Mouse (Mus musculus): ENCODE results near the gene Glt1d1.

Glt1d1 gene

GRCm38 (mm10) chr5:127631671-127632070, 391 bp upstream of the Glt1d1 start:
- WGBS, result 13% methylated on average over 5 of the region's 5 CpGs

GRCm38 (mm10) chr5:127633188-127633587, 1.1 kb downstream of the Glt1d1 start:
- 37% methylated on average over 4 of the region's 4 CpGs for WGBS

GRCm38 (mm10) chr5:127633666-127634065, 1.6 kb downstream of the Glt1d1 start:
- 87% methylated on average over 7 of the region's 7 CpGs for WGBS

- WGBS, result 81% methylated on average over 4 of the region's 4 CpGs
Observed at GRCm38 (mm10) chr5:127637622-127638021, 5.6 kb downstream of the Glt1d1 start.

GRCm38 (mm10) chr5:127638177-127638576, 6.1 kb downstream of the Glt1d1 start:
- 84% methylated on average over 2 of the region's 2 CpGs for WGBS

- 91% methylated on average over 6 of the region's 6 CpGs for WGBS
Observed at GRCm38 (mm10) chr5:127639067-127639605, 7.1 kb downstream of the Glt1d1 start.

GRCm38 (mm10) chr5:127639635-127640034, 7.6 kb downstream of the Glt1d1 start:
- 90% methylated on average over 13 of the region's 13 CpGs for WGBS

GRCm38 (mm10) chr5:127640359-127640758, 8.3 kb downstream of the Glt1d1 start:
- 94% methylated on average over 3 of the region's 3 CpGs for WGBS

- WGBS, result 80% methylated on average over 15 of the region's 15 CpGs
Observed at GRCm38 (mm10) chr5:127641185-127641958, 9.3 kb downstream of the Glt1d1 start.

- WGBS, result 69% methylated on average over 6 of the region's 6 CpGs
Observed at GRCm38 (mm10) chr5:127648046-127648445, 16.0 kb downstream of the Glt1d1 start.

- WGBS, result 80% methylated on average over 2 of the region's 2 CpGs
Observed at GRCm38 (mm10) chr5:127658257-127658656, 26.2 kb downstream of the Glt1d1 start.

GRCm38 (mm10) chr5:127659312-127659711, 27.2 kb downstream of the Glt1d1 start:
- WGBS, result 89% methylated on average over 3 of the region's 3 CpGs

GRCm38 (mm10) chr5:127660267-127660666, 28.2 kb downstream of the Glt1d1 start:
- 62% methylated on average over 5 of the region's 5 CpGs for WGBS

- 93% methylated on average over 5 of the region's 5 CpGs for WGBS
Observed at GRCm38 (mm10) chr5:127660979-127661378, 28.9 kb downstream of the Glt1d1 start.

- 97% methylated on average over 8 of the region's 8 CpGs for WGBS
Observed at GRCm38 (mm10) chr5:127673913-127674312, 41.9 kb downstream of the Glt1d1 start.

GRCm38 (mm10) chr5:127677561-127677960, 45.5 kb downstream of the Glt1d1 start:
- WGBS, result over 99% methylated on average over 2 of the region's 2 CpGs

GRCm38 (mm10) chr5:127678501-127678900, 46.4 kb downstream of the Glt1d1 start:
- 89% methylated on average over 5 of the region's 5 CpGs for WGBS

GRCm38 (mm10) chr5:127688568-127689170, 56.6 kb downstream of the Glt1d1 start:
- WGBS, result 82% methylated on average over 9 of the region's 9 CpGs

GRCm38 (mm10) chr5:127691085-127691484, 59.0 kb downstream of the Glt1d1 start:
- WGBS, result 90% methylated on average over 10 of the region's 10 CpGs

- WGBS, result 87% methylated on average over 21 of the region's 21 CpGs
Observed at GRCm38 (mm10) chr5:127691581-127691980, 59.5 kb downstream of the Glt1d1 start.

- WGBS, result 82% methylated on average over 4 of the region's 4 CpGs
Observed at GRCm38 (mm10) chr5:127695898-127696297, 63.8 kb downstream of the Glt1d1 start.

- 95% methylated on average over 4 of the region's 4 CpGs for WGBS
Observed at GRCm38 (mm10) chr5:127696602-127697001, 64.5 kb downstream of the Glt1d1 start.

- WGBS, result 64% methylated on average over 2 of the region's 2 CpGs
Observed at GRCm38 (mm10) chr5:127698525-127698924, 66.5 kb downstream of the Glt1d1 start.
